Mouse (Mus musculus): Measurements from ENCODE around the gene Ppp1r9b.

Ppp1r9b gene

DNA sequence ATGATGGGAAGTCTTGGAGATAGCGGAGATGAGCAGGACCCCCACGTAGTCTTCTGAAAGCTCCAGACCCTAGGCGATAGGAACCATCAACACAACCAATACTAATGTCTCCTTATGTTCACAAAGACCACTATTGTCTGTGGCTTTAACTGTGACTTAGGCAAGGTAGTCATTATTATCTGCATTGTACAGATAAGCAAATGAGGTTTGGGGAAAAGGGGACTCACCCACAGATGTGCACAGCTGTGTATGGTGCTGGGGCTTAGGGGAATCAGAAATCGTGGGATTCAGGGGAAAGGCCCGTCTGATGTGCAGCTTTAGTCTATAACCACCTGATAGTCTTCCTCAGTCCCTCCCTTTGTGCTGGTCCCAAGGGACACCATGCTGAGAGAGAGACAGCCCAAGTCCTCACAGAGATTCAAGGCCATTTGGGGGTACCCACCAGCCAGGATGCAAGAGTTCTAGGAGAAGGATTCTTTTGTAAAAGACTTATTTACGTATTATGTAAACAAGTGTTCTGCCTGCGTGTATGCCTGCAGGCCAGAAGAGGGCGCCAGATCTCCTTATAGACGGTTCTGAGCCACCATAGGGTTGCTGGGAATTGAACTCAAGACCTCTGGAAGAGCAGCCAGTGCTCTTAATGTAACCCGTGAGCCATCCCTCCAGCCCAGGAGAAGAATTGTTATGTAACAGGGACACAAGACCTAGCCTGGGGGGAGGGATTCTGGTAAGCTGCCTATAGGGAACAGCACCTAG, 31.6 kb downstream of the Ppp1r9b start:
- DNase-seq (ENCODE audit: low spot score in 2 of 2), result no peak

DNA sequence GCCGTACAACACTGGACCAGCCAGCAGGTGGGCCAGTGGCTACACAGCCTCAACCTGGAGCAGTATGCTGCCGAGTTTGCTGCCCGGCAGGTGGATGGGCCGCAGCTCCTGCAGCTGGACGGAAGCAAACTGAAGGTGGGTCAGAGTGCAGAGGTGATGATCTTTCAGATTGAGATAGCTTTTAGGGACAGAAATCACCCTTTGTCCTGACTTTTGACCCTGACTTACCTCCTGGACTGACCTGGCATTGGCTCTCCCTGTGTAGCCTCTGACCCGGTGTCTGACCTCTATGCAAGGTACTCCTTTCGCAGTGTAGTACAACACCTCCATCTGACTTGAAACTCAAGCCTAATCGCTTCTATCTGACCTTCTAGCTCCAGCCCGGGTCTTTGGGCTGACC, 32.6 kb downstream of the Ppp1r9b start:
- no peak for DNase-seq (ENCODE audit: low spot score in 2 of 2)

DNA sequence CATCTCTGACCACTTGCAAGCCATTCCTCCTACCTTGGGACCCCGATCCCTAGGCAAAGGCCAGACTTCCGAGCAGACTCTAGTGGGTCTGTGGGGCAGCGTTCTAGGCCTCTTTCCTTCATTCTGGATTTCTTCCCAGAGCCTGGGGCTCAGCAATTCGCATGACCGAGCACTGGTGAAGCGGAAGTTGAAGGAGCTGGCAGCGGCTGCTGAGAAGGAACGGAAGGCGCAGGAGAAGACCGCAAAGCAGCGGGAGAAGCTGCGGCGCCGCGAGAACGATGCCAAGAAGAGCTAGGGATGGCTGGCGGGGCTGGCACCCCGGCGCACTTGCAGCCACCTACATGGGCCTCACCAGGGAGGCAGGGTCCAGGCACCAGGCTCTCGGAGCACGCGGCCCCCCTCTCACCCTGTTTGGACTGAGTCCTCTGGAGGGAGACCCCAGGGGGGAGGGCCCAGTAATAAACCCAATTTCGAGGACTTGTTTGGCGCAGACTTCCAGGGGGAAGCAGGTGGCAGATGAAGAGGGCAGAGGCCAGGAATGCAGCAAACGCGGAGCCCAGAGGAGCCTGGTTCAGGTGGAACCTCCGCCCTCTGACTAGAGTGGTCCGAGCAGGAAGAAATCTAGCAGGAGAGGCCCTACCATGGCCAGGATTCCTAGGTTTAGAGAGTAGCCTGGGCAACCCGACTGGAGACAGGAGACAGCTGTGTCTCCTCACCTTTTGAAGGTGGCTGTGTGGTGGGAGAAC, 33.8 kb downstream of the Ppp1r9b start:
- peak; percentile 82 for DNase-seq (ENCODE audit: low spot score in 2 of 2)

DNA sequence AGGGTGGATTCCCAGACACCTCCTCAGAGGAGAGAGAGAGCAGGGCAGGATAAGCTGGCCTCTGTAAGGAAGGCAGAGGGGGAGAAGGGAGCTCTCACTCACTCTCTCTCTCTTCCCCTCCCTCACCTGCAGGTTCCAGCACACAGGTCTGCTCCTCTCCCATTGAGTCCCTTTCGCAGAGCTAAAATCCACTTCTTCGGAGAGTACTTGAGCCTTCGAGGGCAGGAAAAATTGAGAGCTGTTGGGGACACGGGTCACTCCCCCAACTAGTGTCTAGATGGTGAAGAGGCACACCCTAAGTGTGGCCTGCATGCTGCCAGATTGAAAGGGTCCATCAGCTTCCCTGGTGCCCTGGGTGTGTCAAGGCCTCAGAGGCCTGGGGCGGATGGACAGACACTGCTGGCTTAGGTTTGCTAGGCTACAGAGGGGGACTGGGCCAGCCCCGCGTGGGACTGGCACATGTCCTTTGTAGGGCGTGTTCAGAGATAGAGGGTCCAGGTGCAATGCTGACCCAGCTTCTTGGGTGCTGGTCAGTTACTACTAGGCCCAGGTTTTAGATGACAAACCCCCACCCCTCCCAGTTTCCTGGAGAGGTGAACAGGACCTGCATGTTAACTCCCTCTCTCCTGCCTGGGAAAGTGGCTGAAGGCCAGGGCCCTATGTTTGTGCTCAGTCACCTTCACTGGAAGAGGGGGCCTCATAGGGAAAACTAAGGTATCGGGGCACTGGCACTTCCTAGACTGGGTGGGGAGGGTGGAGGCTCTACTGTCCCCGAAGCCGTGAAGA, 34.6 kb downstream of the Ppp1r9b start:
- DNase-seq (ENCODE audit: low spot score in 2 of 2), result no peak

DNA sequence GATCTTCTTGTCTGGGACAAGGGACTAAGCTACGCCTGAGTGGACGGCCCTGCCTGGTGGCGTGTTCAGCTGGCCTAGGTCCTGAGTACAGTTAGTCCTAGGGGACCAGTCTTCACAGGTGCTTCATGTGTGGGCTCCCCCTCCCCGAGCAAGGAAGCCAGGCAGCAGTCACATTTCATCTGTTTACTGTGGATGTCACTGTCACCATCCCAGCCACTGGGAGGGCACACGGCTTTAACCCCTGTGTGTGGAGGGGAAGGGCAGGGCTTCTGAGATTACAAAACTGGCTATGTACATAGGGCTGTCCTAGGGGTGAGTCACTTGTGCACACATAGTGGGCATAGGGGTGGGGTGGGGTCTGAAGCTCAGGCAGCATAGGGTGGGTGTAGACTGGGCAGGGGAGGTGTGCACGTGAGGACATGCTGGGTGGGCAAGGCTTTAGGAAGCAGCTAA, 35.3 kb downstream of the Ppp1r9b start:
- no peak for DNase-seq (ENCODE audit: low spot score in 2 of 2)

DNA sequence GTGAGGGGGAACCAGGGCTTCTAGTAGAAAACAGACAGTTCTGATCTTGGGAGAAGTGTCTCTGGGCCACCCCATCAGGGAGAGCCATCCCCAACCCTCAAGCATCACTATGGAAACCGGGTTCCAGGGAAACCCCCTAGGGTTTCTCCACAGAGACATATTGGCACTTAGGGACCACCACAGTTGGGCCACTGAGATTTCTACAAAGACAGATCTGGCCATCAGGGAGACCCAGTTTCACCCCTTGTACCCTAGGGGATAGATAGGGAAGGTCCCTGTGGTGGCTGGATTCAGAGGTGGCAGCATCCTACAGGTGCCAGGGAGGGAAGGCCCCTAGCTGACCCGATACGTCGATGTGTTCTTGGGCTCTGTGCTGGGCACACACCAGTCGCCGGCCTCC, 36.0 kb downstream of the Ppp1r9b start:
- DNase-seq (ENCODE audit: low spot score in 2 of 2), result no peak

DNA sequence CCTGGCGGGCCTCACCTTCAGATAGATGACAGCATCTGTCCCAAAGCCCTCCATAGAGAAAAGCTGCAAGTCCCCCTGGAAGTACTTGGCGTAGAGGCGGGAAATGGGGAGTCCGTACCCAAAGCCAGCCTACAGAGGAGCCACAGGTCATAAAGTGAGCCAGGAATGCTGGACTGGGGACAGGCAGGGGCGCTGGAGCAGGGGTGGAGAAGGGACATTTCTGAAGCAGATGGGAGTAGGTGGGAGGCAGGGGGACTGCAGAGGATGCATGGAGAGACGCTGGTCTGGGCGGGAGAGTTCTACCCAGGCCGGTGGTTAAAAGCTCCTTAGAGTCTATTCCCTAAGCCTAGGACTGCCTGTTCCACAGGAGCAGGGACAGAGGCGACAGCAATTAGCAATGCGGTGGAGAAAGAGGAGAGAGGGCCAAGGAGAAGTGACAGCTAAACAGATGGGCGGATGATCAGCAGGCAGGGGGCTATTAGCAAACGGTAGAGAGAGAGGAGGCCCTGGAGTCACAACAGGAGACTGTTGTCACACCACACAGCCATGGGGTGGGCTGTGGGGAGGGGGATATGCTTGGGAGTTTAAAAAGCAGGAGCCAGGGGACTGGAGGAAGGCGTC, 37.1 kb downstream of the Ppp1r9b start:
- no peak for DNase-seq (ENCODE audit: low spot score in 2 of 2)

DNA sequence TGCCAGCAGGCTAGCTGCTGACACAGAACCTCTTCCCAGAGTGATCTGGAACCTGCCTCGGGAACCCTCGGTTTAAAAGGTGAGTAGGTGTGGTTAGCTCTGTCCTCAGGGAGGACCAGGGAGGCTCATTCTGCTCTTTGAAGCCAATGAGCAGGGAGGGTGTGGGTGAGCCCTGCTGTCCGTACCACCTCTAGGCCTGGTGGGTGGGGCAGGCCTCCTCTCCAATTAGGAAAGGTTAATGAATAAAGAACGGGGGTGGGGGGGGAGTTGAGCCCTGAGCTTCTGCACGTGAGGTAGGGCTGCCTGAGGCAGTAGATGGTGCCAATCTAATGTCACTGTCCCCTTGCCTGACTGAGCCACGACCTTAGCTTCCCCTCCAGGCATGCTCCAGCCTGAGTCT, 42.1 kb downstream of the Ppp1r9b start:
- no peak for DNase-seq (ENCODE audit: low spot score in 2 of 2)

DNA sequence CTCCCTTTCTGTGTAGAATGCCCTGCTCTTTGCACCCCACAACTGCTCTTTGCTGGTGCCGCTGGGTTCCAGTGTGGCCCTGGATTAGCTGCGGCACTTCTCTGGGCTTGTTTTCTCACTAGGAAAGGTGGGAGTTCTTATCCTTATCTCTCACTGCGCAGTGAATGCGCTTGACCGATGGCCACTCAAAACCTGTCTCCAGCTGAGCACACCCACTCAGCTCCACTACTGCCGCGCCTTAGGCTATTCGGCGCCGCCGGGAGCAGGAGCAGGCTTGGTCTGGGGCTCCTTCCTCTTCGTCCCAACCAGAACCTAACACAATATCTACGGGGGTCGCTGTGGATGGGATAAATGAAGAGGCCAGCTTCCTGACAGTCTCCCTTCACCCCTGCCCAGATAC, 42.8 kb downstream of the Ppp1r9b start:
- no peak for DNase-seq (ENCODE audit: low spot score in 2 of 2)

DNA sequence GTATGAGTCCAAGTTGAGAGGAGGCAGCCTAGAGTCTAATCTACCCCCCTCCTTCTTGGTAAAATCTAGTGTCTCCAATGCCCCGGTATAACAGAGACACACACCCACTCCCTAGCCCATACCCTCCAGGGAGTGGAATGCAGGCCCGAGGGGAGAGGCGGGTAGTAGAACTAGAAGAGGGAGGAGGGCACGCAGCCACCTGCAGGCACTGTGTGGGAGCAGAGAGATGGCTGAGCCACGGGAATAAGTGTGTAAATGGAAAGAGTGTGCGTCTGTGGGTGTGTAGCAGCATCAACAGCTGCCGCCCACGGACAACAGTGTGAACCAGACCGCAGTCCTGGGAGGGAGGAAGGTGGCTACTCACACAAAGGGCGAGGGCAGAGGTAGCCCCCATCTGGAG, 44.1 kb downstream of the Ppp1r9b start:
- no peak for DNase-seq (ENCODE audit: low spot score in 2 of 2)

DNA sequence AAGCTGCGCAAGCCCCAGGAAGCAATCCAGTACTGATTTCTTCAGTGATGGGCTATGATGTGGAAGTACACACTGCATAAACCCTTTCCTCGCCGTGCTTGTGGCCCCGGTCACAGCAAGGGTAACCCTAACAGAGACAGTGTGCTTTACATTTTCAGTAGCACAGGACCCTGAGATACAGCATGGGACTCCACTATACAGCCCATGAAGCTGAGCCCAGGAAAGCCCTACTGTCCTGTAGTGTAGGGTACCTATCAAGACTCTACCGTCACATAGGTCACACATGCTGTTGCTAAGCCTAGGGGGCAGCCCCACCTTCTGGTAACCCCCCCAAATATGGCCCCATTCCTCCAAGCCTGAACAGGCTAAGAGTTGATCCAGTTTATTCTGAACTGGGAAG, 45.7 kb downstream of the Ppp1r9b start:
- DNase-seq (ENCODE audit: low spot score in 2 of 2), result no peak

DNA sequence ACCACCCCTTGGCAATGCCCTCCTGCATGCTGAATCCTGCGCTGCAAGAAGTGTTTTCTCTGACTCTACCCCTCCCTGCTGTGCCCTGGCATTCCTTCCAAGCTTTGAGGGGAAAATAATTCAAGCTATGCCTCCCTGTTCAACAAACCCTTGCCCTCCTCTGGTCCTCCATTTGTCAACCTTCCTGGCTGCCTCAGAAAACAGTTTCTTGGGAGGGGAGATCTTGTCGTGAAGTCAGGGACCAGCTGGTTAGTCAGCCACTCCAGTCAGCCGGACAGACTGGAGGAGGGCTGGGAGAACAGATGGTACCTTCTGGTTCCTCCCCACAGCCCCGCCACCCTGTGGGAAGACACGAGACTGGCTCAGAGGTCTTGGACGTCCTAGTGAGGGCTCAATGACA, 46.5 kb downstream of the Ppp1r9b start:
- DNase-seq (ENCODE audit: low spot score in 2 of 2), result no peak

DNA sequence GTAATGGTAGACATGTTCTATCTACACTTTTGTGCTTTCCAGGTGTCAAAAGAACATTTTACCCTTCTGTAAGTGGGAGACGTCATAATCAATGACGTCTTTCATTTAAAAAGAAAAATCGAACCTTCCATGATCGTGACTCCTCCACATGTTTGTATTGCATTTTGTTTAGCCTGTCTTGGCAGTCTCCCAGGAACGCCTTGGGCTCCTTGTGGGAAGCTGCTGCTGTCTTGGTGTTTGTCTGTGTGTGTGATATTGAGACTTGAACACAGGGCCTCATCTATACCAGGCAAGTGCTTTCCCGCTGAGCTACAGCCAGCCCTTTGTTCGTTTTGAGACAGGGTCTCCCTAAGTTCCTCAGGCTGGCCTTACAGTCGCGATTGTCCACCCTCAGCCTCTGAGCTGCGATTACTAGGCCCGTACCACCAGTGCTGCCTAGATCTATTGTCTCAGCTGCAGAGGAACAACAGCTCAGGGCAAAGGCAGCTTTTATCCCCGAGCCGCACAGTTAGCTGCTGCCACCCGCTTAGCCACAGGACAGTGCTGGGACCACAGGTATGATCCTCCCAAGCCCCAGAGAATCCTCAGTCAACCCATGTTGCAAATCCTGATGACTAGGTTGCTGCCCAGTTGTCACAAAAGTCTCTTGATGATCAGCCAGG, 47.5 kb downstream of the Ppp1r9b start:
- DNase-seq (ENCODE audit: low spot score in 2 of 2), result no peak

DNA sequence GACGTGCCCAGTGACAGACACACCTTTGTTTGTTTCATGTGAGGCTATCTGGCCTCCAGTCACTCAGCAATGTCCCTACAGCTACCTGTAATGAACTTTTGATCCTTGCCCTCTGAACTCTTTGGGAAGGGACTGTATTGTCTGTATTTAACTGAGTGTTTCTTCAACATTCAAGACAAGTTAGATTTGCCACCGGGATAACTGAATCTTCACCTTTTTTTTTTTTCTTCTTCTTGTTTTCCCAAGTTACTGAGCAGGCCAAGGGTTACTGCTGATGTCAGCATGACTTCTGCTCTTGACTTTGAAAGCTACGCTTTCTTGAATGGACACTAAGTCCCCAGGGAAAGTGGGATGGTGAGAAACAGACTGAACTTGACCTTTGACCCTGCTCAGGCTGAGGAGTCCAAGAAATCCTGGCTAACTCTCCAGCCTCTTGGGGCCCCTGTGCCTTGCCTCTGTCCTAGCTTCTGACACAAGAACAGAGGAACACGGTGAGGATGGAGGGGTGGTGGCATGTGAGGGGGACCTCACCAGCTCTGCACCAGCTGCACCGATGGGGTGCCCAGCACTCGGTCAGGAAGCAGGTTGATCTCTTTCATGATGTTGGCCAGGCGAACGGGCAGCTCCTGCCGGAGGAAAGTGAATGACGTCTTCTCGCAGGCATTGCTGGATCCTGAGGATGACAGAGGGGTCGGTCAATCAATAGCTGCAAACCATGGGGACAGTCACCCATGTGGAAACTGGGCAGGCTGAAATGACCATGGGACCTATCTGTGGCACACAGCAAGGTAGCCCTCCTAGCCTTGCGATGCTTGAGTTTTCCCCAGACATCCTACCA, 48.2 kb downstream of the Ppp1r9b start:
- DNase-seq (ENCODE audit: low spot score in 2 of 2), result no peak

DNA sequence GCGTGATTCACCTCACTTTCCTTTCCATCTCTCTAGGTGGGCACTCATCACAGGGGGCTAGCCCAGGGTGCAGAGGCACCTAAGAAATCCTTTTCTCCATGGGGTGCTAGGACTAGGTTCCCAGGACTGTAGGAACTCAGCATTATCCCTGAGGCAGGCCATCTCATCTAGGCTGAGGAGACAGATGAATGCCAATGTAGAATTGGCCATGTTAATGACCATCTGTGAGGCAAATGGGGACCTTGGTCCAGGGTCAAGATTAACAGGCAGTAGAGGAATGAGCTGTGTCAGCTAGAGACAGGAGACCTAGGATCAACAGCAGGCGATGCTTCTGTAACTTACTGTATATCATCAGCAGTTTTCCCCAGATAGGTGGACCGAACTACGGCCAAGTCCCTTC, 48.9 kb downstream of the Ppp1r9b start:
- no peak for DNase-seq (ENCODE audit: low spot score in 2 of 2)

DNA sequence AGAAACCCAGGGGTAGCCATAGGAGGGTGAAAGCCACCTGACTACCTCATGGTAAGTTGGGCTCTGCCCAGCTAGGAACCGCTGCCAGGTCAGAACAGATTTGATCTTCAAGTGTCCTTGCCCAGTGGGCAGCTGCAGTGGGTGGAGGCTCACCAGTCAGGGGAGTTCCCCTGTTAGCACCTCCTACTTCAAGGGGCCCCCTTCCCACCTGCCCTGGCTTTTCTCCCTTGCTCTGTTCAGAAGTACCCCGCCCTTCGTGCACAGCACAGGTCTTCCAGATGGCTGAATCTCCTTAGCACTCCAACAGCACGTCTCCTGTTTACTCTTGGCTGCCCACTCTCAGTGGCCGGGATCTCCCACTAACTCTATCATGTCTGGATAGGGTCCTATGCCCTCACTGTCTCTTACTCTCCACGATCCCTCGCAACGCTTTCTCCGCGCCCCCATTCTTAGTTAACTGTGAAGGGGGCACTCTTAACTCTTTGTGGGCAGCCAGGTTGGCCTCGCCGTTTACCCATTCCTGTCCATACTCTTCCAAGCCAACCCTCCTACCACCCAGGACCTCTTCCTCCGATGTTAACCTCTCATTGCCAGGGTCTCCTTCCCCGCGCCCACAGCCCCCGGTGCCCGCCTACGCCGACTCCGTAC, 49.8 kb downstream of the Ppp1r9b start:
- no peak for DNase-seq (ENCODE audit: low spot score in 2 of 2)

DNA sequence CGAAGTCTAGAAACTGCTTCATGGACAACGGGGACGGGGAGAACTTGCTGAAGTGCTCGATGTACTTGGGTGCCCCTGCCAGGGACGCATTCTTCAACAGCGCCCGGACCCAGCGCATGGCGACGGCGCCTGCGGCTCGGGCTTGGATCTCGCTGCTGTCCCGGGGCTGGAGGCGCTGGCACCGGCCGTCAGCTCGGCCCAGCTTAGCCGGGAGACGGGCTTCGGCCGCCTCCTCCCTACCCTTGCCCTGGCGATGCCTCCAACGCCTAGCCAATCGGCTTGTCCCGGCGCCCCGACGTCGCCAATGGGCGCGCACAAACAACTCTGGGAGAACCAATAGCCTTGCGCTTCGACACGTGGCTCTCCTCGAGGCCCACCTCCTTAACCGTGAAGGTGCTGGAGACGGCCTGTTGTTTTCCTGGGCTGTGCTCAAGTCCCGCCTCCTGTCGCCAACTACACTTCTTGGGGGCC, 50.3 kb downstream of the Ppp1r9b start, which contains the start of gene Pdk2:
TSS of gene Pdk2 (minus strand) at position 216 of the 471 bp plus-strand sequence.
- peak; percentile 99 for DNase-seq (ENCODE audit: low spot score in 2 of 2)

DNA sequence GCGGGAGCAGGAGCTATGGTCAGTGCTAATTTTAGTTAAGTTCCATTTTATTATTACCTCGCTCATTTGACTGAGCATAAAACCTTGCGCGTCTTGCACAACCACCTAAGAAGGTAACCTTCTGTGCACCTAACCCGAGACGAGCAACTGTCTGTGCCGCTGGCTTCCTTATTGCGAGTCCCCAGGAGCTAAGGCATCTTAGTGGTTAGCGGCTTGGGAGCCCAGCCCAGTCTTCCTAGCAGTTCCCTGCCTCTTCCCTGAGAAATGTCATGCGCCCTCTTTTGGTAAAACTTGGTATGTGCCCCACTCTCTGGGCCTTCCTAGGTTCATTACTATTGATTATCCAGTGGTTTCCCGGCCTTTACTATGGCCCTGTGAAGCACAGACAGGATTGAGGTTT, 51.3 kb downstream of the Ppp1r9b start:
- peak; percentile 89 to 90 for DNase-seq (ENCODE audit: low spot score in 2 of 2)

DNA sequence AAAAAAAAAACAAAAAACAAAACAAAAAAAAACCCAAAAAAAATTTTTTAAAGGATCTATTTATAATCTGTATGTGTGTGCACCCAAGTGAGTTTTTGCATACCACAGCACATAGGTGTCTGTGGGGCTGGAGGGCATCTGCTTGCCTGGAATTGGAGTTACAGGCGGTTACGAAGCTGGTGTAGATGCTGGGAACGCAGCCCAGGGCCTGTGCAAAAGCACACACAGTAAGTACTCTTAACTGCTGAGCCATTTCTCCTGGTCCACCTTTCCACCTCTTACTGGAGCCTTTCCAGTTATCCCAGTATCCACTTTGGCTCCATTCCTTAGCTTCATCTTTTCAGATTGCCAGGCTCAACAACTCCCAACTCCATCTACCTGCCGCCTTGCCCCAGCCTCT, 52.2 kb downstream of the Ppp1r9b start:
- peak in 1 of 2 experiments; percentile 18 for DNase-seq (ENCODE audit: low spot score in 2 of 2)

DNA sequence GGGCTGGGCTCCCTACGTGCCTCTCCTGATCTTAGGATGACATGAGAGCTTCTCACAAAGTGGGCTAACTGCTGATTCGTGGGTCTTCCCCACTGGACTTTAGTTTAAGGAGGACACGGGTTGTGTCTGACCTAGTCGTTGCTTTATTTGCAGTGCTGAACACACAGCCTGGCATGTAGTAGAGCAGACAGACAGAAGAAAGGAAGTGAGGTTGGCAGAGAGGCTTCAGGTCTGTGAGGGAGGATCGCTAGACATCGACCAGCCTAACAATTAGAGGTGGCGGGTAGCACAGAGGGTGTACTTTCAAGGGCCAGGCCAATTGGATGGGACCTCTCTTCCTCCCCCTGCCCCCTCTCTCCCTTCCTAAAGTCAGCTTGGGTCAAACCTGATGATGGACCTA, 52.8 kb downstream of the Ppp1r9b start:
- DNase-seq (ENCODE audit: low spot score in 2 of 2), result peak in 1 of 2 experiments; percentile 20

Measured in right cerebral cortex, postnatal 10 days (tissue).